Mouse (Mus musculus) limb, embryonic 13.5 days (tissue): ENCODE data around the gene Gm4871. TPM values are rescaled to one million over a fixed set of nuclear protein-coding genes. Genes with fewer than 3 reads are reported as not detected.
"Not testable (repeated sequence)": the region's sequence is repeated elsewhere in the genome, so short reads cannot be mapped to it uniquely, and the experiment has no call there.

ENCODE experiments used
- ATAC-seq: fragments of 200-750 bp; cut with Nextera tagmentation; 2 replicates; pipeline ENCODE4 v1.8.0; 2017; ENCODE audit warnings: low read depth, moderate number of reproducible peaks, moderate TSS enrichment; ENCODE audit not compliant: low FRiP score
- H3K27ac ChIP-seq: fragments of 300-500 bp; sonication (generic); 2 replicates; pipeline ENCODE4 v1.5.1; 2015; ENCODE audit warnings: inconsistent platforms, mild to moderate bottlenecking, moderate library complexity
- H3K27me3 ChIP-seq: fragments of 300-500 bp; sonication (generic); 2 replicates; pipeline ENCODE4 v1.6.1; 2015; ENCODE audit warnings: mild to moderate bottlenecking, inconsistent platforms
- H3K36me3 ChIP-seq: fragments of 300-500 bp; sonication (generic); 2 replicates; pipeline ENCODE4 v1.6.1; 2015; ENCODE audit warnings: inconsistent platforms, mild to moderate bottlenecking, moderate library complexity
- H3K4me1 ChIP-seq: fragments of 300-500 bp; sonication (generic); 2 replicates; pipeline ENCODE4 v1.6.1; 2015; ENCODE audit warnings: inconsistent platforms
- H3K4me2 ChIP-seq: fragments of 300-500 bp; sonication (generic); replicated peaks from 2 replicates; pipeline ENCODE4 v1.6.1; 2015; ENCODE audit warnings: inconsistent platforms, mild to moderate bottlenecking, moderate library complexity
- H3K4me3 ChIP-seq: fragments of 300-500 bp; sonication (generic); 2 replicates; pipeline ENCODE4 v1.5.1; 2015; ENCODE audit warnings: moderate library complexity, mild to moderate bottlenecking, inconsistent platforms
- H3K9ac ChIP-seq: fragments of 300-500 bp; sonication (generic); 2 replicates; pipeline ENCODE4 v1.6.1; 2015; ENCODE audit warnings: mild to moderate bottlenecking, inconsistent platforms
- H3K9me3 ChIP-seq: fragments of 300-500 bp; sonication (generic); 2 replicates; pipeline ENCODE4 v1.6.1; 2016; ENCODE audit warnings: inconsistent platforms
- WGBS: fragments of 180-500 bp; shearing (Covaris S2); methylation state at CpG from one replicate; pipeline ENCODE4 v1.1.7; 2015; 5-methylcytosine and 5-hydroxymethylcytosine counted together
- polyA plus RNA-seq: library from polyadenylated mRNA; unstranded; fragments of >200 nt; fragmentation: Nextera tagmentation; extraction: Ambion mirVana; gene quantifications from 2 replicates; pipeline ENCODE4 v1.2.1, GENCODE M21; 2015

Gm4871 gene
- not detected in 2 replicates for polyA plus RNA-seq

DNA sequence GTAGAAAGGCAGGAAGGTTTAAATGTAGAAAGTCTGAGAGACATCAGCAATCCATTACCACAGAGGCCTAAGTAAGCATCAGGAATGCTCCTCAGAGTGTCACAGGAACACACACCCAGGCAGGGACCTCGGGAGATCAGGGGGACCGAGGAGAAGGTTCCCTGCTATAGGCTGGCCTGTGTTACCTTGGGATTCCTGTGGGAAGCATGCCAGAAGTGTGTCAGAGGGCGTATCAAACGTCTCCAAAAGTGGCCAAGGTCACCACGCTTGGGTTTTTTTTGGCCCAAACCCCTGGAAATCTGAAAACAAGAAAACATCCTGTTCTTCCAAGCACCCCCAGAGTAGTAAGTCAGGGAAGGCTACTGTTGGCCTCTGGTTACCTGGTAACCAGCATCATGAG is at the start of gene Gm4871:
Gene Gm4871, minus strand, starts transcription at position 364 of the 400 bp plus-strand sequence.
- not testable (repeated sequence) for ATAC-seq, H3K4me3 ChIP-seq, H3K4me1 ChIP-seq, H3K27ac ChIP-seq, H3K9me3 ChIP-seq, H3K27me3 ChIP-seq, H3K4me2 ChIP-seq, H3K9ac ChIP-seq, H3K36me3 ChIP-seq
- WGBS = 61% methylated on average over 5 of the region's 5 CpGs

DNA sequence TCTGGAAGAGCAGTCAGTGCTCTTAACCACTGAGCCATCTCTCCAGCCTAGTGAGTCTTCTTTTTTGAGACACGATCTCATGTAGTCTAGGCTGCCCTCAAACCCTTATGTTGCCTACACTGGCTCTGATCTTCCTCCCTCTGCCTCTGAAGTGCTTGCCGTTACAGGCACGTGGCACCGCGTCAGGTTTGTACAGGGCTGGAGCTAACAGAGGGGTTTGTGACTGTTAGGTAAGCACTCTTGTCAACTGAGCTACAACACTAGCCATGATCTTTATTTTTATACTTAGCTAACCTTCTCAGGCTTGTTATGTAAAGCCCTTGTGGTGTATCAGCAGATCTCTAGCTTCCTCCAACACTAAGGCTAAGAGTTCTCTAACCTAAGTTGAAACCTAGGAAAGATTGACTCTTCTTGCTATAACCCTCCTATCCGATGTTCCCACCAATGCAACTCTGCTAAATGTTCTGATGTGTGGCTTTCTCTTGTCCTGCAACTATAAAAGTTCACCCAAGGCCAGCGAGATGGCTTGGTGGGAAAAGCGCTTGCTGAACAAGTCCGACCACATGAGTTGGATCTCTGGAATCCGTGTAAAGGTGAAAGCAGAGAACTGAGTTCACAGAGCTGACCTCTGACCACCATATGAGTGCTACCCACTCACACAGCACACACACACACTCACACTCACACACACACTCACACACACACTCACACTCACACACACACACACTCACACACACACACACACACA is 49.5 kb upstream of the Gm4871 start:
- peaks cover 5% of the 10 kb centered on the region for H3K36me3 ChIP-seq

DNA sequence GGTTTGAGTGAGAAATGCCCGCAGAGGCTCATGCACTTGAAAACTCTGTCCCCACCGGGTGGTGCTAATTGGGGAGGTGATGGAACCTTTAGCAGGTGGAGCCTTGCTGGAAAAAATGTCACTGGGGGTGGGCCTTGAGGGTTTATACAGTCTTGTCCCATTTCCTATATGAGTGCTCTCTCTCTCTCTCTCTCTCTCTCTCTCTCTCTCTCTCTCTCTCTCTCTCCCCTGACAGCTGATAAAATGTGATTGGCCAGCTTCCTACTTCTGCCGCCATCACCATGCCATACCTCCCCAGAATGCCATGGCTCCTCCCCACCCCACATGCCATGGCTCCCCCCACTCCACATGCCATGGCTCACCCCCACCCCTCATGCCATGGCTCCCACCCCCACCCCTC is 42.5 kb upstream of the Gm4871 start:
- ATAC-seq = no peak
- H3K4me1 ChIP-seq = no peaks in the 10 kb centered on the region
- H3K36me3 ChIP-seq = no peaks in the 10 kb centered on the region
- no peak overlapping the region for H3K9ac ChIP-seq
- H3K9me3 ChIP-seq = no peaks in the 10 kb centered on the region
- H3K4me3 ChIP-seq = no peak overlapping the region
- no peak overlapping the region for H3K27ac ChIP-seq
- H3K4me2 ChIP-seq = no peak overlapping the region
- no peaks in the 10 kb centered on the region for H3K27me3 ChIP-seq
- 57% methylated on average over 3 of the region's 3 CpGs for WGBS

More for the DNA sequence above, 49.5 kb upstream of the Gm4871 start:
- Histone ChIP-seq H3K27me3 (no peaks in the 10 kb centered on the region), H3K4me2 (no peak overlapping the region), H3K9ac (no peak overlapping the region), H3K4me3 (no peak overlapping the region), H3K4me1 (peaks cover 10% of the 10 kb centered on the region), H3K27ac (no peak overlapping the region), H3K9me3 (no peaks in the 10 kb centered on the region)
- 88% methylated on average over 10 of the region's 10 CpGs for WGBS
- no peak for ATAC-seq

DNA sequence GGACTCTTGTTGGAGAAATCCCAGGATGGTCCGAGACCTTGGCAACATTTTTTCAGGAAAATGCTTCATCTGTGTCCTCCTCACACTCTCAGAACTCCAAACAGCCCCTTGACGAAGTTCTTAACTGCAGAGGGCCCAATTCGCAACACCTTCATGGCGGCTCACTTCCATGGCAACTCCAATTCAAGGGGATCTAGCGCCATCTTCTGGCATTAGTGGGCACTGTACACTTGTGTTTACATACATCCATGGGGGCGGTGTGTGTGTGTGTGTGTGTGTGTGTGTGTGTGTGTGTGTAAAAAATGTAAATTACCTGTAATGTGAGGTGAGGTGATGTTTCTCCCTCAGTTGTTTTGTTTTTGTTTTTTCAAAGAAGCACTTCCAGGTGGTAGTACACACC is 38.8 kb upstream of the Gm4871 start:
- no peak overlapping the region for H3K4me2 ChIP-seq
- H3K27ac ChIP-seq = no peak overlapping the region
- H3K4me3 ChIP-seq = no peak overlapping the region
- ATAC-seq = no peak
- 47% methylated on average over 6 of the region's 6 CpGs for WGBS
- no peaks in the 10 kb centered on the region for H3K36me3 ChIP-seq
- no peaks in the 10 kb centered on the region; the same call in 1 of the 2 replicates for H3K27me3 ChIP-seq
- H3K4me1 ChIP-seq = no peaks in the 10 kb centered on the region
- H3K9me3 ChIP-seq = no peaks in the 10 kb centered on the region
- H3K9ac ChIP-seq = no peak overlapping the region

DNA sequence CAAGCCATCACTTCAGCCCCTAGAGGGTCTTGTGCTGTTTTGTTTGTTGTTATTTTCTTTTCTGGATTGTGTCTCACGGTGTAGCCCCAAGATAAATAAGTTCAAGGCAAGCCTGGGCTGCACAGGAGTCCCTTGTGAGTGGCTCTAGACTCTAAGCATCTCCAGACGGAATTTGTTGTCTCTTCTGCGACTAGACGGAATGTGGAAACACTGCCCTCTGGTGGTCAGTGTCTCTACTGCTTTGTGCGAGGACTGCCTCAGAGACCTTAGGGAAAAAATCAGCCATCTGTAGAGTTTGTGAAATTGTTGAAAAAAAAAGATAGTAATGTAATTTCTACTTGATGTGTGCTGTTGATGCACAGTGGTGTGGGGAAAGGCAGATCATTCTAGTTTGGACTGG is 37.2 kb upstream of the Gm4871 start:
- Histone ChIP-seq H3K9me3 (no peaks in the 10 kb centered on the region), H3K9ac (no peak overlapping the region), H3K27ac (no peak overlapping the region), H3K27me3 (no peaks in the 10 kb centered on the region; the same call in 1 of the 2 replicates), H3K36me3 (no peaks in the 10 kb centered on the region), H3K4me3 (no peak overlapping the region), H3K4me1 (no peaks in the 10 kb centered on the region), H3K4me2 (no peak overlapping the region)
- no peak for ATAC-seq
- 2% methylated on average over 5 of the region's 5 CpGs for WGBS

DNA sequence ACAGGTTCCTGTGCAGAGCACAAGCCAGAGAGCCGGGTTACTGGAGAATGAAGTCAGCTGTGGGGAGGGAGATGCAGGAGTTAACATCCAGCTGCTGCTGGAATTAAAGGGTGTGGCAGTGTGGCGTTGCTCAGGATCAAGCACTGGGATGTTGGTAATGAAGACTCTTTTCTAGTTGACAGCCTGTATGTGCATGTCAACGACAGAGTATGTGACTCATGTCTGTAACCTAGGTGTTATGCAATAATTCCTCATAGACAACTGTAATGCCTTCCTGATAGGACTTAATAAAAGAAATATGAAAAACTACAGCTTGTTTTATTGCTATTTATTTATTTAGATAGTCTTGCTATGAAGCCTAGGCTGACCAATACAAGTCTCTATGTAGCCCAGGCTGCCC is 36.3 kb upstream of the Gm4871 start:
- WGBS = 37% methylated on average over 3 of the region's 3 CpGs
- no peaks in the 10 kb centered on the region for H3K4me1 ChIP-seq
- no peak for ATAC-seq
- H3K36me3 ChIP-seq = no peaks in the 10 kb centered on the region
- no peaks in the 10 kb centered on the region; the same call in 1 of the 2 replicates for H3K27me3 ChIP-seq
- H3K9ac ChIP-seq = no peak overlapping the region
- no peak overlapping the region for H3K4me2 ChIP-seq
- no peak overlapping the region for H3K27ac ChIP-seq
- no peaks in the 10 kb centered on the region for H3K9me3 ChIP-seq
- no peak overlapping the region for H3K4me3 ChIP-seq

- H3K9me3 ChIP-seq = no peaks in the 10 kb centered on the region
- no peak overlapping the region for H3K4me2 ChIP-seq
- H3K27ac ChIP-seq = no peak overlapping the region
- no peak for ATAC-seq
- H3K4me3 ChIP-seq = no peak overlapping the region
- no peak overlapping the region for H3K9ac ChIP-seq
- no peaks in the 10 kb centered on the region; the same call in 1 of the 2 replicates for H3K27me3 ChIP-seq
- H3K36me3 ChIP-seq = no peaks in the 10 kb centered on the region
- H3K4me1 ChIP-seq = no peaks in the 10 kb centered on the region
- 90% methylated on average over 1 of the region's 1 CpGs for WGBS
Observed at GRCm38 (mm10) chr5:145064765-145065340, 32.3 kb upstream of the Gm4871 start.

GRCm38 (mm10) chr5:145059524-145059923 is 27.0 kb upstream of the Gm4871 start:
- Histone ChIP-seq H3K36me3 (no peaks in the 10 kb centered on the region), H3K27me3 (no peaks in the 10 kb centered on the region), H3K27ac (no peak overlapping the region), H3K4me1 (no peaks in the 10 kb centered on the region), H3K9me3 (no peaks in the 10 kb centered on the region), H3K4me2 (no peak overlapping the region), H3K4me3 (no peak overlapping the region), H3K9ac (no peak overlapping the region)
- 74% methylated on average over 2 of the region's 2 CpGs for WGBS
- no peak for ATAC-seq

GRCm38 (mm10) chr5:145058722-145059121 is 26.2 kb upstream of the Gm4871 start:
- Histone ChIP-seq H3K4me1 (no peaks in the 10 kb centered on the region), H3K27ac (no peak overlapping the region), H3K27me3 (no peaks in the 10 kb centered on the region), H3K9ac (no peak overlapping the region), H3K4me3 (no peak overlapping the region), H3K4me2 (no peak overlapping the region), H3K9me3 (no peaks in the 10 kb centered on the region), H3K36me3 (no peaks in the 10 kb centered on the region)
- ATAC-seq = no peak
- 88% methylated on average over 7 of the region's 7 CpGs for WGBS

- Histone ChIP-seq H3K36me3 (no peaks in the 10 kb centered on the region), H3K27ac (no peak overlapping the region), H3K4me2 (no peak overlapping the region), H3K4me1 (no peaks in the 10 kb centered on the region), H3K4me3 (no peak overlapping the region), H3K9ac (no peak overlapping the region), H3K9me3 (no peaks in the 10 kb centered on the region), H3K27me3 (no peaks in the 10 kb centered on the region)
- 74% methylated on average over 8 of the region's 8 CpGs for WGBS
- no peak for ATAC-seq
Observed at GRCm38 (mm10) chr5:145057907-145058306, 25.4 kb upstream of the Gm4871 start.

DNA sequence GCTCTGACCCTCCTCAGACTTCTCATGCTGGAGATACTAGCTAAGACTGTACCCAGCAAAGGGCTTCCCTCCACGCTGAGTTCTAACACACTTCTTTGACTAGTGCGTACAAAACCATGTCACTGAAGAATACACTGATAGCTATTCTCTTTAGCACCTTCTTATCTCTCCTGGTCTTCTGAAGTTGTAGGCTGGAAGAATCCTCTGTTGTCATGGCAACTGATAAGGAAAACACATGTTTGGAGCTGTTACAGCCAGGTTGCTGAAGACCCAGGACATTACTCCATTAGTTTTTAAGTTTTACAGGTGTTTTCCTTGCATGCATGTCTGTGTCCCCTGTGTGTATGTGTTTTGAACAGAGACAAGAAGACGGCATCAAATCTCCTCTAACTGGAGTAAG is 21.6 kb upstream of the Gm4871 start:
- not testable (repeated sequence) for H3K9ac ChIP-seq, H3K4me3 ChIP-seq, H3K36me3 ChIP-seq, H3K27ac ChIP-seq, ATAC-seq, H3K4me1 ChIP-seq, H3K9me3 ChIP-seq, H3K4me2 ChIP-seq, H3K27me3 ChIP-seq
- WGBS = 67% methylated on average over 3 of the region's 3 CpGs

- not testable (repeated sequence) for H3K36me3 ChIP-seq, H3K4me2 ChIP-seq, H3K4me3 ChIP-seq, ATAC-seq, H3K27me3 ChIP-seq, H3K9me3 ChIP-seq, H3K27ac ChIP-seq, H3K9ac ChIP-seq, H3K4me1 ChIP-seq
- WGBS = 51% methylated on average over 3 of the region's 3 CpGs
Observed at GRCm38 (mm10) chr5:145042690-145043089, 10.1 kb upstream of the Gm4871 start, which contains the start of gene 1700018F24Rik. Gene 1700018F24Rik, plus strand, starts transcription at chr5:145042990.

GRCm38 (mm10) chr5:145041628-145042027 is 9.1 kb upstream of the Gm4871 start:
- no peak for ATAC-seq
- Histone ChIP-seq H3K27me3 (no peaks in the 10 kb centered on the region), H3K36me3 (no peaks in the 10 kb centered on the region), H3K9ac (no peak overlapping the region), H3K27ac (no peak overlapping the region), H3K4me3 (no peak overlapping the region), H3K9me3 (no peaks in the 10 kb centered on the region), H3K4me1 (no peaks in the 10 kb centered on the region), H3K4me2 (no peak overlapping the region)
- WGBS = 40% methylated on average over 4 of the region's 4 CpGs
